Mouse (Mus musculus): ENCODE results near the gene Gpatch3.

DNA sequence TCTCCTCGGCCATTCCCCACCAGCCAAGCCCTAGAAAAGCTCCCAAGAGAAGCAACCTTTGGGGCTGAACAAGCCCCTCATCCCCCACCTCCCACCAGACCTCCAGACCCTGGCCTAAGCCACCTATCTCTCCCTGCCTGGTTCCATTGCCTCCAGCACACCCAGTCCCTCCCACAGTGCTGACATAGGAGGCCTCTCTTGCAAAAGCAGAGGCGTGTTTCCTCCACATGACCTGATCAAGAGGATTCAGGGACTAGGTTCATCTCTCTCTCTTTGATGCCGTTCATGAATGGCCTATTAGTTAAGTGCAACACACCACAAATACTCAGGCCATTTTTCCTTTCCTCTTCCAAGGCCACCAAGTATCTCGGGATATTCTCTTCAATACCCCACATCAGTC is 14.7 kb upstream of the Gpatch3 start:
- TF ChIP-seq CTCF (IDR thresholded peaks at IDR 0.05; ENCODE audit: low read depth), result no peak
- no peak for TF ChIP-seq EP300 (optimal IDR thresholded peaks at IDR 0.05)

Data from stomach, postnatal 0 days (tissue).